Mouse (Mus musculus): ENCODE results near the gene Tcf23. TPM values are rescaled to one million over a fixed set of nuclear protein-coding genes. Genes with fewer than 3 reads are reported as not detected.

The Tcf23 gene
- total and polyA plus RNA-seq, 3 experiments, result not detected

- peaks cover 48% of the 10 kb centered on the region for H3K4me1 ChIP-seq (ENCODE audit: insufficient read depth, low read depth, low read length)
- H3K9me3 ChIP-seq (replicated peaks), result peaks cover 22% of the 10 kb centered on the region
- H3K27me3 ChIP-seq (ENCODE audit: insufficient read depth, low read length), result no peaks in the 10 kb centered on the region
- H3K4me3 ChIP-seq (ENCODE audit: low read depth, low read length), result no peak overlapping the region
- no peak for ATAC-seq (ENCODE audit: extremely low read depth, insufficient number of reproducible peaks, low FRiP score, poor library complexity, severe bottlenecking)
- DNase-seq (ENCODE audit: low spot score), result no peak
- H3K36me3 ChIP-seq (replicated peaks), result peaks cover 70% of the 10 kb centered on the region
- no peak for TF ChIP-seq TAL1 (conservative IDR thresholded peaks at IDR 0.05; ENCODE audit: low read depth, low read length)
- TF ChIP-seq GATA1 (IDR thresholded peaks at IDR 0.05; ENCODE audit: borderline replicate concordance, low read length), result no peak
- no peak for TF ChIP-seq POLR2AphosphoS5 (IDR thresholded peaks at IDR 0.05; ENCODE audit: insufficient replicate concordance, low read depth, low read length)
- no peak for TF ChIP-seq CTCF (IDR thresholded peaks at IDR 0.05; ENCODE audit: low read depth, low read length)
- TF ChIP-seq GATA2 (IDR thresholded peaks at IDR 0.05; ENCODE audit: borderline replicate concordance, low read depth, low read length), result no peak
These were observed 14.4 kb upstream of the Tcf23 start for GRCm38 (mm10) chr5:30954065-30954464.

DNA sequence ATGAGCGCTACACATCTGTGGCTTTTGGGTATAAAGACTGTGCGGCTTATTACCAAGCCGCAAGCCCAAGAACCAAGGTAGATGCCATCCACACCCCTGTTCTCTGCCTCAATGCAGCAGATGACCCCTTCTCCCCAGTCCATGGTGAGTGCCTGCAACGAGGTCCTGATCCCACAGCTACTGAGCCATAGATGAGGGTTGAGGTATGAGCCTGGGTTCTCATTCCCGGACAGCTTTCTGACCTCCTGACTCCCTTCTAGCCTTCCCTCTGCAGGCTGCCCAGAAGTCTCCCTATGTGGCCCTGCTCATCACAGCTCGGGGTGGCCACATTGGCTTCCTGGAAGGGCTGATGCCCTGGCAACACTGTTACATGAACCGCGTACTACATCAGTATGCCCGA is 13.9 kb upstream of the Tcf23 start:
- Histone ChIP-seq H3K4me1 (ENCODE audit: insufficient read depth, low read depth, low read length) (peaks cover 46% of the 10 kb centered on the region), H3K36me3 (replicated peaks) (peaks cover 73% of the 10 kb centered on the region)

DNA sequence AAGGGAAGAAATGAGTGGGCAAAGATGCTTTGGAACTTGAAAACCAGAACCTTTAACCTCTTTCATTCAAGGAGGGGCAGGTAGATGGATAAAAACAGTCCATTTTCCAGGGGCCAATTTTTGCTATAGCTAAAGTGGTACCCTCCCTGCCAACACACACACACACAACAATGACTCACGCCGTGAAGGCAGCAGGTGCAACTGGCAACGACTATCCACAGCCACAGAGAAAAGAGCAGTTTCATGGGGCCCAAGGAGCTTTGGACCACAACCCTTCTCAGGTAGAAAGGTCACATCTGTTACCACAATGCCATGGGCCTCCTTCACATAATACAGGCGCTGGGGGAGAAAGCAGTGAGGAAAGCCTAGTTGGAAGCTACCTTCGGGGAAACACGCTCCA is 12.7 kb upstream of the Tcf23 start:
- Histone ChIP-seq H3K9me3 (replicated peaks) (peaks cover 22% of the 10 kb centered on the region), H3K4me3 (ENCODE audit: low read depth, low read length) (no peak overlapping the region), H3K27me3 (ENCODE audit: insufficient read depth, low read length) (no peaks in the 10 kb centered on the region), H3K36me3 (replicated peaks) (peaks cover 73% of the 10 kb centered on the region), H3K4me1 (ENCODE audit: insufficient read depth, low read depth, low read length) (peaks cover 44% of the 10 kb centered on the region)
- TF ChIP-seq GATA2 (IDR thresholded peaks at IDR 0.05; ENCODE audit: borderline replicate concordance, low read depth, low read length), result no peak
- no peak for TF ChIP-seq GATA1 (IDR thresholded peaks at IDR 0.05; ENCODE audit: borderline replicate concordance, low read length)
- TF ChIP-seq POLR2AphosphoS5 (IDR thresholded peaks at IDR 0.05; ENCODE audit: insufficient replicate concordance, low read depth, low read length), result no peak
- TF ChIP-seq CTCF (IDR thresholded peaks at IDR 0.05; ENCODE audit: low read depth, low read length), result no peak
- TF ChIP-seq TAL1 (conservative IDR thresholded peaks at IDR 0.05; ENCODE audit: low read depth, low read length), result no peak
- DNase-seq (ENCODE audit: low spot score) (no peak), ATAC-seq (ENCODE audit: extremely low read depth, insufficient number of reproducible peaks, low FRiP score, poor library complexity, severe bottlenecking) (no peak)

More for the DNA sequence above, 13.9 kb upstream of the Tcf23 start:
- no peak for ATAC-seq (ENCODE audit: extremely low read depth, insufficient number of reproducible peaks, low FRiP score, poor library complexity, severe bottlenecking)
- Histone ChIP-seq H3K4me3 (ENCODE audit: low read depth, low read length) (no peak overlapping the region), H3K27me3 (ENCODE audit: insufficient read depth, low read length) (no peaks in the 10 kb centered on the region), H3K9me3 (replicated peaks) (peaks cover 22% of the 10 kb centered on the region)
- no peak for DNase-seq (ENCODE audit: low spot score)
- TF ChIP-seq TAL1 (conservative IDR thresholded peaks at IDR 0.05; ENCODE audit: low read depth, low read length) (no peak), GATA1 (IDR thresholded peaks at IDR 0.05; ENCODE audit: borderline replicate concordance, low read length) (no peak), GATA2 (IDR thresholded peaks at IDR 0.05; ENCODE audit: borderline replicate concordance, low read depth, low read length) (no peak), POLR2AphosphoS5 (IDR thresholded peaks at IDR 0.05; ENCODE audit: insufficient replicate concordance, low read depth, low read length) (no peak), CTCF (IDR thresholded peaks at IDR 0.05; ENCODE audit: low read depth, low read length) (no peak)

GRCm38 (mm10) chr5:30957891-30958290 is 10.6 kb upstream of the Tcf23 start:
- Histone ChIP-seq H3K9me3 (replicated peaks) (peaks cover 22% of the 10 kb centered on the region), H3K4me3 (ENCODE audit: low read depth, low read length) (peak overlapping the region; percentile 43; the same call in 1 of the 2 replicates), H3K4me1 (ENCODE audit: insufficient read depth, low read depth, low read length) (peaks cover 43% of the 10 kb centered on the region), H3K27me3 (ENCODE audit: insufficient read depth, low read length) (no peaks in the 10 kb centered on the region), H3K36me3 (replicated peaks) (peaks cover 54% of the 10 kb centered on the region)
- DNase-seq (ENCODE audit: low spot score) (no peak), ATAC-seq (ENCODE audit: extremely low read depth, insufficient number of reproducible peaks, low FRiP score, poor library complexity, severe bottlenecking) (no peak)
- TF ChIP-seq TAL1 (conservative IDR thresholded peaks at IDR 0.05; ENCODE audit: low read depth, low read length), result no peak
- TF ChIP-seq GATA2 (IDR thresholded peaks at IDR 0.05; ENCODE audit: borderline replicate concordance, low read depth, low read length), result no peak
- TF ChIP-seq GATA1 (IDR thresholded peaks at IDR 0.05; ENCODE audit: borderline replicate concordance, low read length), result no peak
- TF ChIP-seq POLR2AphosphoS5 (IDR thresholded peaks at IDR 0.05; ENCODE audit: insufficient replicate concordance, low read depth, low read length), result no peak
- no peak for TF ChIP-seq CTCF (IDR thresholded peaks at IDR 0.05; ENCODE audit: low read depth, low read length)

- no peak for ATAC-seq (ENCODE audit: extremely low read depth, insufficient number of reproducible peaks, low FRiP score, poor library complexity, severe bottlenecking)
- Histone ChIP-seq H3K4me3 (ENCODE audit: low read depth, low read length) (peak overlapping the region; percentile 79), H3K27me3 (ENCODE audit: insufficient read depth, low read length) (peaks cover 12% of the 10 kb centered on the region), H3K4me1 (ENCODE audit: insufficient read depth, low read depth, low read length) (peaks cover 37% of the 10 kb centered on the region), H3K36me3 (replicated peaks) (peaks cover 39% of the 10 kb centered on the region), H3K9me3 (replicated peaks) (peaks cover 22% of the 10 kb centered on the region)
- no peak for DNase-seq (ENCODE audit: low spot score)
- no peak for TF ChIP-seq TAL1 (conservative IDR thresholded peaks at IDR 0.05; ENCODE audit: low read depth, low read length)
These were observed 9.1 kb upstream of the Tcf23 start for GRCm38 (mm10) chr5:30959198-30959854.

- ATAC-seq (ENCODE audit: extremely low read depth, insufficient number of reproducible peaks, low FRiP score, poor library complexity, severe bottlenecking) (peak; percentile 78), DNase-seq (ENCODE audit: low spot score) (peak; percentile 86)
- no peak for TF ChIP-seq GATA2 (IDR thresholded peaks at IDR 0.05; ENCODE audit: borderline replicate concordance, low read depth, low read length)
- no peak for TF ChIP-seq CTCF (IDR thresholded peaks at IDR 0.05; ENCODE audit: low read depth, low read length)
- TF ChIP-seq TAL1 (conservative IDR thresholded peaks at IDR 0.05; ENCODE audit: low read depth, low read length), result no peak
- Histone ChIP-seq H3K36me3 (replicated peaks) (peaks cover 32% of the 10 kb centered on the region), H3K4me3 (ENCODE audit: low read depth, low read length) (peak within 1 kb of the TSS; percentile 79), H3K4me1 (ENCODE audit: insufficient read depth, low read depth, low read length) (peaks cover 37% of the 10 kb centered on the region), H3K27me3 (ENCODE audit: insufficient read depth, low read length) (peaks cover 15% of the 10 kb centered on the region), H3K9me3 (replicated peaks) (peaks cover 22% of the 10 kb centered on the region)
These were observed 8.4 kb upstream of the Tcf23 start, which contains the start of gene Preb for GRCm38 (mm10) chr5:30959966-30960501. Gene Preb, minus strand, starts transcription at chr5:30960361.

Measured in G1E (cell line).